Mouse (Mus musculus) midbrain, embryonic 15.5 days (tissue): ENCODE results near the gene Klhl42. TPM values are rescaled to one million over a fixed set of nuclear protein-coding genes. Genes with fewer than 3 reads are reported as not detected.

ENCODE experiments used
- polyA plus RNA-seq: library from polyadenylated mRNA; unstranded; fragments of >200 nt; fragmentation: Nextera tagmentation; extraction: Ambion mirVana; gene quantifications from 2 replicates; pipeline ENCODE4 v1.2.1, GENCODE M21; 2015

Klhl42 gene
- polyA plus RNA-seq, 1 experiment from 2014 or later: 7.5 TPM

Other genes with a start within 250 kb of the Klhl42 start
- not detected in 2 replicates for gene Smco2, start 241.3 kb upstream of the Klhl42 start, polyA plus RNA-seq
- 16.1 and 17.8 TPM in 2 replicates for gene Ppfibp1, start 202.9 kb upstream of the Klhl42 start, polyA plus RNA-seq
- gene 1700034J05Rik, start 137.0 kb upstream of the Klhl42 start, polyA plus RNA-seq: 0.08 TPM in 1 of 2 replicates, not detected in the other
- gene Rep15, start 58.8 kb upstream of the Klhl42 start, polyA plus RNA-seq: 0.85 and 1.1 TPM in 2 replicates
- 67.8 and 78.9 TPM in 2 replicates for gene Mrps35, start 48.6 kb upstream of the Klhl42 start, polyA plus RNA-seq
- 0.89 and 1.0 TPM in 2 replicates for gene Mansc4, start 4.3 kb upstream of the Klhl42 start, polyA plus RNA-seq
- 0.79 and 1.1 TPM in 2 replicates for gene Pthlh, start 172.8 kb downstream of the Klhl42 start, polyA plus RNA-seq